Mouse (Mus musculus): ENCODE measurements around the gene Tspan12. TPM values are rescaled to one million over a fixed set of nuclear protein-coding genes. Genes with fewer than 3 reads are reported as not detected.

Gene Tspan12
- polyA plus RNA-seq, 1 experiment from 2014 or later = 67.3 TPM

DNA sequence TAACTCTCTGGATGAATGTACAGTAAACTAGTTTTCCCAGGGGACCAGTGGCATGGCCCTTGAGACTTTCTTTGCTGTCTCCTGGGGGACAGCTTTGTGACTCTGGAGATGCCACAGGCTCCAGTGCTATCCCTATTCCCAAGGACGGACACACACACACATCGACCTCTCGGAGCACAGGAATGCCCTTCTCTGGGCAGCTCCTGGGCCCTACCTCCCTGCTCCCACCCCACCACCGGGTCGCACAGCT, 1.0 kb downstream of the Tspan12 start:
- peaks cover 15% of the 10 kb centered on the region for H3K36me3 ChIP-seq
- DNase-seq (ENCODE audit: low spot score) = no peak
- no peaks in the 10 kb centered on the region for H3K27me3 ChIP-seq (ENCODE audit: insufficient read depth, poor library complexity, severe bottlenecking)
- H3K4me1 ChIP-seq = peaks cover 6% of the 10 kb centered on the region
- 0% methylated on average over 5 of the region's 5 CpGs for WGBS
- peak overlapping the region; percentile 85 for H3K4me3 ChIP-seq
- H3K9me3 ChIP-seq = no peaks in the 10 kb centered on the region
- H3K27ac ChIP-seq = peak overlapping the region; percentile 96

GRCm38 (mm10) chr6:21850526-21851345, 1.6 kb downstream of the Tspan12 start:
- peak overlapping the region; percentile 85 for H3K4me3 ChIP-seq
- peaks cover 21% of the 10 kb centered on the region for H3K36me3 ChIP-seq
- peak; percentile 76 for DNase-seq (ENCODE audit: low spot score)
- H3K9me3 ChIP-seq = no peaks in the 10 kb centered on the region
- H3K27me3 ChIP-seq (ENCODE audit: insufficient read depth, poor library complexity, severe bottlenecking) = no peaks in the 10 kb centered on the region
- H3K27ac ChIP-seq = peak overlapping the region; percentile 96
- 5% methylated on average over 21 of the region's 21 CpGs for WGBS
- peaks cover 3% of the 10 kb centered on the region for H3K4me1 ChIP-seq

DNA sequence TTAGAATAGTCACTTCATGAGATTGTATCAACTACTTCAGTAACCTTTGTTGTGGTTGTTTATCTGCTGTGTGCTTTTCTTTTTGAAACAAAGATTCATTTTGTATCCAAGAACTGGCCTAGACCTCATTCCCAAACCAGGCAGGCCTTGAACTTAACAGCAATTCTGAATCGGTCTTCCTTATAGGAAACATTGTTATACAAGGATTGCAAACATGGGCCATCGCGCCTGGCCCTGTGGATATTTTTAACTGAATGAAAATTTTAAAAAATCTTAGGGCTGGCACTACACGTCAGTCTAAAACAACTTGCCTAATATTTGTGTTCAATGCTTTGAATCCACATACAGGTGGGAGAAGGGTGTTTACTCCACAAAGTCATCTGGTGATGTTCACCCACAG, 3.5 kb downstream of the Tspan12 start:
- WGBS = 85% methylated on average over 4 of the region's 4 CpGs
- Histone ChIP-seq H3K27me3 (ENCODE audit: insufficient read depth, poor library complexity, severe bottlenecking) (no peaks in the 10 kb centered on the region), H3K9me3 (no peaks in the 10 kb centered on the region), H3K4me1 (peaks cover 3% of the 10 kb centered on the region), H3K4me3 (no peak overlapping the region), H3K36me3 (peaks cover 25% of the 10 kb centered on the region), H3K27ac (no peak overlapping the region)
- no peak for DNase-seq (ENCODE audit: low spot score)

GRCm38 (mm10) chr6:21839976-21840775, 12.1 kb downstream of the Tspan12 start:
- WGBS = 45% methylated on average over 9 of the region's 9 CpGs
- H3K36me3 ChIP-seq = peaks cover 5% of the 10 kb centered on the region
- no peak for DNase-seq (ENCODE audit: low spot score)
- no peaks in the 10 kb centered on the region for H3K9me3 ChIP-seq
- peaks cover 18% of the 10 kb centered on the region for H3K4me1 ChIP-seq
- no peak overlapping the region for H3K4me3 ChIP-seq
- no peaks in the 10 kb centered on the region for H3K27me3 ChIP-seq (ENCODE audit: insufficient read depth, poor library complexity, severe bottlenecking)
- peak overlapping the region; percentile 30; the same call in 1 of the 2 replicates for H3K27ac ChIP-seq

DNA sequence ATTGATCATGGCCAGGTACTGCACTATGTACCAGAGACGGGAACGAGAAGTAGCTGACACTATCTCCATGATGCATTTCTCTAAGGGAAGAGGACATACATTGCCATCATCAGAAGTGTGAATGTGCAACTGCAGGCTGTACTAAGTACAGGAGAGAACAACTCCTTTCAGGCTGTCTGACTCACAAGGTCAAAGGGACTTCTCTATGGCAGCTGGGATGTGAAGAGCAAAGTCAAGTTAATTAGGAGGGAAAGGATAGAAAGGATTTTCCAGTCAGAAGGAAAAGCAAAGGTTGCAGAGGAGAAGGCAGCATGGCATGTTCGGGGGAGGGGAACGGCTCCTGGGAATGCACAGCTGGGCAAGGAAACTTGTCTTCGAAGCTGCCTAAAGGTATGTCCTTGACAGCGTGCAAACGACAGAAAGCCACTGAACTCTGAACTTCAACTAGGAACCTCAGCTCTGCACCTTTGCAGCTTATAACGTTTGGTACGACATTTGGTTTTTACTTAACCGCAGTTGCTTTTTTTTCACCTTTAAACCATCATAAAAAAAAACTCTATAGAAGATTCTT, 13.0 kb downstream of the Tspan12 start:
- Histone ChIP-seq H3K27ac (peak overlapping the region; percentile 30; the same call in 1 of the 2 replicates), H3K4me1 (peaks cover 18% of the 10 kb centered on the region), H3K36me3 (peaks cover 12% of the 10 kb centered on the region), H3K9me3 (no peaks in the 10 kb centered on the region), H3K27me3 (ENCODE audit: insufficient read depth, poor library complexity, severe bottlenecking) (no peaks in the 10 kb centered on the region), H3K4me3 (no peak overlapping the region)
- 61% methylated on average over 10 of the region's 10 CpGs for WGBS
- DNase-seq (ENCODE audit: low spot score) = no peak

DNA sequence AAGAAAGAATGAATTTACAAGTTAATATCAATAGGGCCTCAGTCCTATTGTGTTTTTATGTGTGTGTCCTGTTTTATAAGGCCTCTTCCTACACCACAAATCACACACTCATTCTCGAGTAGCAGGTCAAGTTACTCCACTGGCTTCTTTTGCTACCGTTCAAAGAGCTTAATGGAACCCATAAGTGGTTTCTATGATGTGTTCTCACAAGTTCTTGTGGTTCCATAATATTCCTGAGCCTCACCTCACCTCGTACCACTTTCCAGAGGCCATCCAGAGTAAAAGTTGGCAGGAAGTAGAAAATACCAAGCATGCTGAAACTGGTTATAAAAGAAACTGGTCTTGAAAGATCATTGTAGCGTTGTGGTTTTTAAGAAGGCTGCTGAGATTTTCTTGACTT, 18.8 kb downstream of the Tspan12 start:
- no peak overlapping the region for H3K4me3 ChIP-seq
- WGBS = 87% methylated on average over 4 of the region's 4 CpGs
- no peaks in the 10 kb centered on the region for H3K27me3 ChIP-seq (ENCODE audit: insufficient read depth, poor library complexity, severe bottlenecking)
- no peak for DNase-seq (ENCODE audit: low spot score)
- H3K9me3 ChIP-seq = no peaks in the 10 kb centered on the region
- H3K27ac ChIP-seq = no peak overlapping the region
- no peaks in the 10 kb centered on the region for H3K4me1 ChIP-seq
- peaks cover 28% of the 10 kb centered on the region for H3K36me3 ChIP-seq

DNA sequence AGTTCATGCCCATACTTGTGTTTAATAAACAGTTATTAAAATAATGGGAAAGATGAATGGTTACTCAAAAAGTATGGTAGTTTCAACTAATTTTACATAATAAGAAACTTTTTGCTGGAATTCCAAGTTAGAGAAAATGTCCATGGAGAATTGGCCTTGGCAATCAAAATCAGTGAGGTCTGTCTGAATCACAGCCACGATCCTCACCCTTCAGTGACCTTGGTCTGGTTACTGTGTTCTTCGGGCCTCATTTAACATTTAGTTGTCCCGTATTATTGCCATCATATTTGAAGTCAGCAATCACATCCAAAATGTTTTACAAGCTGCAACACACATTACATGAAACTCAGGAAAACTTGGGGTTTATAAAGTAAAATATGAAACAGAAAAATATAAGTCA, 20.4 kb downstream of the Tspan12 start:
- no peaks in the 10 kb centered on the region for H3K4me1 ChIP-seq
- WGBS = 88% methylated on average over 3 of the region's 3 CpGs
- H3K27me3 ChIP-seq (ENCODE audit: insufficient read depth, poor library complexity, severe bottlenecking) = no peaks in the 10 kb centered on the region
- H3K27ac ChIP-seq = no peak overlapping the region
- H3K4me3 ChIP-seq = no peak overlapping the region
- no peaks in the 10 kb centered on the region for H3K9me3 ChIP-seq
- peaks cover 28% of the 10 kb centered on the region for H3K36me3 ChIP-seq
- no peak for DNase-seq (ENCODE audit: low spot score)

DNA sequence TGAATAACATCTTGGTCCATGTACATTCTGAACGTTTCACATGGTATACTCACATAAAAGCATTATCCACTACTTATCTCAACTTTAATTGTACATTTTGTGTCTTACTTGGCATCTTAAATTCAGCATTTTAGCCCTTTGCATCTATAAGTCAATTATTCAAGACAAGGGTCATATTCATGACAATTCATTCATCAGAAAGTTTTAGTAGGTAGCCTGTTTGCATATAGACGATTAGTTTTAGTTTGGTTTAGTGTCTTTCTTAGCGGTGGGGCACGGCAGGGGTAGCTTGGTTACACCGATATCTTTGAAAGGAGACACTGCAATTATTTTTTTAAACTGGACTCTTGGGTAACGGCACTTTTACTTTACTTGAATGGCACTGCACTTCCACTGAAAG, 21.4 kb downstream of the Tspan12 start:
- Histone ChIP-seq H3K4me3 (no peak overlapping the region), H3K36me3 (peaks cover 28% of the 10 kb centered on the region), H3K27ac (no peak overlapping the region), H3K9me3 (no peaks in the 10 kb centered on the region), H3K4me1 (no peaks in the 10 kb centered on the region), H3K27me3 (ENCODE audit: insufficient read depth, poor library complexity, severe bottlenecking) (no peaks in the 10 kb centered on the region)
- 89% methylated on average over 6 of the region's 6 CpGs for WGBS
- no peak for DNase-seq (ENCODE audit: low spot score)

DNA sequence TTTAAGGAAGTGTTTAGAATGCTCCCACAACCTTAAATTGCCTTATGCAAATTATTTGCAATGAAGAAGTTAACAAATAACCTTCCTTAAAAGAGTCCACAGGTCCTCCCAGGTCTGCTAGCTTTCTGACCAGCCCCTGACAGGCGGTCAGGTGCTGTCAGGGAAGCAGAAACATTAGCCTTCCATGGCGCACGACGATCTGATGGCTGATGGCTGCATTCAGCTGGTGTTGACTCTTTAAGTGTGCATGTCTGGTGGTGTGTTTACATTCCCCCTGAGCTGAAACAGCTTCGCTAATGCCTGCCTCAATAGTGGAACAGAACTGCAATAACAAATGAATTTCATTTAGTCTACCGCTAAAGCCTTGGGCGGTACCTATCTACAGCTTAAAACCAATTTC, 22.4 kb downstream of the Tspan12 start:
- H3K9me3 ChIP-seq = no peaks in the 10 kb centered on the region
- H3K36me3 ChIP-seq = peaks cover 21% of the 10 kb centered on the region
- no peaks in the 10 kb centered on the region for H3K27me3 ChIP-seq (ENCODE audit: insufficient read depth, poor library complexity, severe bottlenecking)
- WGBS = 77% methylated on average over 7 of the region's 7 CpGs
- no peak for DNase-seq (ENCODE audit: low spot score)
- no peak overlapping the region for H3K4me3 ChIP-seq
- no peak overlapping the region for H3K27ac ChIP-seq
- no peaks in the 10 kb centered on the region for H3K4me1 ChIP-seq

GRCm38 (mm10) chr6:21828437-21828836, 23.9 kb downstream of the Tspan12 start:
- H3K4me1 ChIP-seq = peaks cover 4% of the 10 kb centered on the region
- no peak overlapping the region for H3K27ac ChIP-seq
- H3K36me3 ChIP-seq = peaks cover 7% of the 10 kb centered on the region
- no peak overlapping the region for H3K4me3 ChIP-seq
- no peak for DNase-seq (ENCODE audit: low spot score)
- WGBS = 75% methylated on average over 4 of the region's 4 CpGs
- no peaks in the 10 kb centered on the region for H3K9me3 ChIP-seq
- H3K27me3 ChIP-seq (ENCODE audit: insufficient read depth, poor library complexity, severe bottlenecking) = no peaks in the 10 kb centered on the region

GRCm38 (mm10) chr6:21828001-21828400, 24.3 kb downstream of the Tspan12 start:
- H3K4me3 ChIP-seq = no peak overlapping the region
- 76% methylated on average over 7 of the region's 7 CpGs for WGBS
- no peaks in the 10 kb centered on the region for H3K9me3 ChIP-seq
- H3K36me3 ChIP-seq = peaks cover 4% of the 10 kb centered on the region
- DNase-seq (ENCODE audit: low spot score) = no peak
- H3K4me1 ChIP-seq = peaks cover 9% of the 10 kb centered on the region
- no peak overlapping the region for H3K27ac ChIP-seq
- no peaks in the 10 kb centered on the region for H3K27me3 ChIP-seq (ENCODE audit: insufficient read depth, poor library complexity, severe bottlenecking)

- peaks cover 13% of the 10 kb centered on the region for H3K4me1 ChIP-seq
- 92% methylated on average over 7 of the region's 7 CpGs for WGBS
- no peak for DNase-seq (ENCODE audit: low spot score)
- no peak overlapping the region for H3K4me3 ChIP-seq
- no peaks in the 10 kb centered on the region for H3K27me3 ChIP-seq (ENCODE audit: insufficient read depth, poor library complexity, severe bottlenecking)
- H3K27ac ChIP-seq = peak overlapping the region; percentile 52; the same call in 1 of the 2 replicates
- H3K9me3 ChIP-seq = no peaks in the 10 kb centered on the region
- no peaks in the 10 kb centered on the region for H3K36me3 ChIP-seq
Measured at GRCm38 (mm10) chr6:21823694-21824093, 28.6 kb downstream of the Tspan12 start.

DNA sequence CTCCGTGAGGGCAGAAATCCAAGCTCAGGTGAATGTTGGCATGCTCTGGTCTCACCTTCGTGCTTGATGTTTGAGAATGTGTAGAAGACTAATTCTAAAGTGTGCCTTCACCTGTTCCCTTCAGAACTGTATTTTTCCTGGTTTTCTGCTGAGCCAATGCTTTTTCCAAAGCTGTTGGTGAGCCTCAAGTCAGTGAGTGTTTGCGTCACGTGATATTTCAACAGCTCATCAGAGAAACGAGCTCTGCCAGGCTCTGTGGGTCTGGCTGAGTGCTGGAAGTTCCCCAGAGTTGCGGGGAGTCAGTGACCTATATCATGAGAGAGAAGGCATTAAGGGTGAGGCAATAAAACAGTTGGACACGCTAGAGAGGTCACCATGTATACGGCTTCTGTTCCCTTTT, 29.0 kb downstream of the Tspan12 start:
- Histone ChIP-seq H3K9me3 (no peaks in the 10 kb centered on the region), H3K27me3 (ENCODE audit: insufficient read depth, poor library complexity, severe bottlenecking) (no peaks in the 10 kb centered on the region), H3K4me3 (peak overlapping the region; percentile 22; the same call in 1 of the 2 replicates), H3K4me1 (peaks cover 15% of the 10 kb centered on the region), H3K36me3 (no peaks in the 10 kb centered on the region), H3K27ac (peak overlapping the region; percentile 52; the same call in 1 of the 2 replicates)
- DNase-seq (ENCODE audit: low spot score) = no peak
- WGBS = 48% methylated on average over 8 of the region's 8 CpGs
